Mouse (Mus musculus) yolk sac, embryonic 10.5 days (tissue): ENCODE results near the gene Dynll1.
A peak's percentile ranks its signal among the peaks of the same experiment; 100 is the strongest.
"Not testable (repeated sequence)": the region's sequence is repeated elsewhere in the genome, so short reads cannot be mapped to it uniquely, and the experiment has no call there.

ENCODE experiments used
- DNase-seq: peaks from one replicate; pipeline ENCODE4 v3.0.0-alpha.2; 2017; ENCODE audit warnings: low spot score

The Dynll1 gene

DNA sequence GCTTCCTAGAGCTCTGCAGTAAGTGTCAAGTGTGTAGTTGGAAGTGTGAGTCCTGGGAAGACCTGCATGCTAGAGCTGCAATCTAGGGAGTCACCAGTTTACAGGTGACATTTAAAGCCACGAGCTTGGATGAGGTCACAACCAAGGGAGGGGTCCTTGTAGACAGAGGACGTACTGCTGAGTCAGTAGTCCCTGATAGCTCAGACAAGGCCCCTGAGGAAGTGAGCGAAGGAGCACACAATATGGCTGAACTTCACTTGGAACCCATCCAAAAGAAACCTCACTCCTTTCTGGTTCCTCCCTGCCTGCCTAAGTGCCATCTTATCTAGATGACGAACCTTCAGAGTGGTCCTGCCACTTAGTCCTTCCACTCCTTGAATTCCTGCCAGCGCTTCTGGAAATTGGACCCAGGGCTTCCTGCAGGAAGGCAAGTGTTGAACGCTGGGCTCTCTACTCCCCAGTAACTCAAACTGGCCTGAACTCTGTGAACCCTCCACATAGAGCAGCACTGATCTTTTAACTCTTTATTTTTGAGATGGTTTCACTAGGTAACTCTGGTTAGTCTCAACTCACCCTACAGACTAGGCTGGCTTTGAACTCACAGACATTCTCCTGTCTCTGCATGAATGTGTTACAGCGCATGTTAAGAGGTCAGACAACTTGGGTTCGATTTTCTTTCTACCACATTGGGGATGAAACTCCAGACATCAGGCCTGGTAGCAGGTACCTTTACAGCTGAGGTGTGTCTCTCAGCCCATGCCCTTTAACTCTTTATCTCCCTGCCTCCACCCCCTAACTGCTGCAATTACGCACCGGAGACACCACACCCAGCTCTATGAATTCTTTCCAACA lies 12.2 kb upstream of the Dynll1 start:
- no peak for DNase-seq

DNA sequence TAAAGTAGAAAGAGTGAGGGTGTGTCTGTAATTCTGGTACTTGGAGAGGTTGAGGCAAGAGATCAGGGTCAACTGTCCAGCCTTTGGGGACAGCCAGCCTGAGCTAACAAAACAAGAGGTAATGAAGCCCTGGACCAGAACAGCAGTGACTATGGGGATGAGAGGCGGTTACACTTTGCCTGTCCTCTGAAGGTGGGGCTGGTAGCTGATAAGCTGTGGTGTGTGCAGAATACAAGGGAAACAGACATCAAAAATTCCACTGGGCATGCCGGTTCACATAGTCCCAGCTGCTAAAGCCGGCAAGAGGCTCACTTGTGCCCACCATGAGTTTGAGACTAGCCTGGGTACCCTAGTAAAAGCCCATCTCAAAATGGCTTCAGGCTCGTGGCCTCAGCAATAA lies 11.6 kb upstream of the Dynll1 start:
- DNase-seq: no peak

DNA sequence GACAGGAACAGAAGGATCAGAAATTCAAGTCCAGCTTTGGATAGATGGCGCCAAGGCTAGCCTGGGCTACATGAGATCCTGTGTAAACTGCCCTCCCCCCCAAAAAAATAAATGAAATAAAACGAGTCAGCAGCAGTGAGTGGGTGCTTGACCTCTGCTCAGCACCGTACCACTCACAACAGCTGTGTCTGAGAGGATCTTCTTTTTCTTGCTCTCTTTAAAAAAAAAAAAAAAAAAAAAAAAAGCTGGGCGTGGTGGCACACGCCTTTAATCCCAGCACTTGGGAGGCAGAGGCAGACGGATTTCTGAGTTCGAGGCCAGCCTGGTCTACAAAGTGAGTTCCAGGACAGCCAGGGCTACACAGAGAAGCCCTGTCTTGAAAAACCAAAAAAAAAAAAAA lies 1.4 kb upstream of the Dynll1 start:
- DNase-seq: not testable (repeated sequence)

DNA sequence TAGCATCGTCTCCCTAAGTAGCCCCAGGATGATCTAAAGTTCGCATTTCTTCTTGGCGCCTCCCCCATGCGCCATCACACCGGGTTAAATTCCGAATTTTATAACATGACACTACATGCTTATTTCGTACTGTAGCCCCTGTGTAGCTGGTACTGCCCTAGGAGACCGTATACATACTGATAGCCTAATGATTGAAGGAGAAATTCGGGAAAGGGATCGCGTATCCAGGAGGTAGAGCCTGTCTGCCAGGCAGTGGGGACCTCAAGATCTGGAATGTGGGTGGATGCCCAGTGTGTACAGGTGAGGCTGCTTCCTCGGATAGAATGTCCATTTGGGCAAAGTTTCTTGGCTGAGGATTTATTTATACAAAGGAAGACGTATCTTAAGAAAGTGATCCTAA lies 816 bp upstream of the Dynll1 start:
- DNase-seq: no peak

DNA sequence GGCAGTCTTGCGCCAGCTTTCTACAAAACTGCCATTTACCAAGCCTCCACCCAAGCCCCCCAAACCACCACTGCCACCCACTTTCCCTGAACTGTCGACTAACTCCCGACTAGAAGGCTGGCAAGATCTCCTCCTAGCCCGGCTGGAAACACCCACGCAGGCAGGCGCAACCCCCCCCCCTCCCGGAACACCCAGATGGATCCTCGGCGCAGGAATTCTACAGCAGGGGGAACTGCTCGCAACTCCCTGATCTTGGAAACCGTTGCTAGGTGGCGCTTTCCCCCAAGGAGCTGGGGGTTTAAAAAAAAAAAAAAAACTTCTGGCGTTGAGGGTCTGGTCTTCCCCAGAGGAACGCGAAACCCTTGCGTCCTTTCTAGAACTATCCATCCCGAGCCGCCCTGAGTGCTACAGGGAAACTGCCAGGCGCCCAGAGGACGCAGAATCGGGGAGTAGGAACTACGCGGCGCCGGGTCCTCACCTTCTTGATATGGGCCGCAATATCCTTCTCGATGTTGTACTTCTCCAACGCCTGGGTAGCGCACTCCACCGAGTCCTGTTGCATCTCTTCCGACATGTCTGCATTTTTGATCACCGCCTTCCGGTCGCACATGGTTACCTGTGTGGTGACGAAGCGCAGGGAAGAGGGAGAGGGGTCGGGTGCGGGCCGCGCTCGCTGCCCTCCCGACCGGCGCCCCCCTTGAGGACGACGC lies 609 bp downstream of the Dynll1 start:
- DNase-seq: peak; percentile 82

DNA sequence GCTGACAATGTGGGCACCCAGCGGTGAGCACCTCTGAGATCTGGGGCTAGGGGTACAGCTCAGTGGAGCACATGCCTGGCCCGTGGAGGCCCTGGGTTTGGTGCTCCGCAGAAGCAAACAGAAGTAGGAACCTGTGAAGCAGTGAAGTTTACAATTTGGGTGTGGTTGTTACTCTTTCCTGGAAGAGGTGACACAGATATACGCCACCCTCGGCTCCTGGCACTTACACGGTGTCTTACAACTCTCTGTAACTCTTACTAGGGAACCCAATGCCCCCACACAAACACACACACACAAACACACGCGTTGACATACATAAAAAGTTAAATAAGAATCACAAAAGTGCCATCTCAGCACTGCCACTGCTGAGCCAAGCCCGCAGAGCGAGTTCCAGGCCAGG lies 4.5 kb downstream of the Dynll1 start:
- no peak for DNase-seq

DNA sequence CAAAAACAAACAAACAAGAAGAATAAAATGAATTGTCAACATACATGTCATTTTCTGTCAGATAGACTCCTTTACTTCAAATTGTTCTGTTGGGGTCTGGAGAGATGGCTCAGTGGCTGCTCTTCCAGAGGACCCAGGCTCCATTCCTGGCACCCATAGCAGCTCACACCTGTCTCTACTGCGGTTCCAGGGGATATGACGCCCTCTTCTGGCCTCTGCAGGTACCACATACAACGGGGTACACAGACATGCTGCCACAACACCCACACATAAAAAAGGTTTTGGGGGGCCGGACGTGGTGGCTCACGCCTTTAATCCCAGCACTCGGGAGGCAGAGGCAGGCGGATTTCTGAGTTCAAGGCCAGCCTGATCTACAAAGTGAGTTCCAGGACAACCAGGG lies 6.6 kb downstream of the Dynll1 start:
- DNase-seq: no peak

DNA sequence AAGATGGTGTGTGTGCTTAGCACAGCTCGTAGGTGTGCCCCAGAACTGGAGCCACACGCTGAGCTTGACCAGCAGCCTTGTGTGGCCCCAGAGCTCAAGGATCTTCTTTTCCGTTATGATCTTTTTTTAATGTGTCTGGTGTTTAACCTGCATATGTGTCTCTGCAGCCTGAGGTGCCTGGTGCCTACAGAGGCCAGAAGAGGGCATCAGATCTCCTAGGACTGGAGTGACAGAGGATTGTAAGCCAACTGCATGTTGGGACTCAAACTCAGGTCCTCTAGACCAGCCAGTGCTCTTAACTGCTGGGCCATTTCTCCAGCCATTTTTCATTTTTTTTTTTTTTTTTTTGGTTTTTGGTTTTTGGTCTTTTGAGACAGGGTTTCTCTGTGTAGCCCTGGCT lies 16.1 kb downstream of the Dynll1 start:
- DNase-seq: no peak

DNA sequence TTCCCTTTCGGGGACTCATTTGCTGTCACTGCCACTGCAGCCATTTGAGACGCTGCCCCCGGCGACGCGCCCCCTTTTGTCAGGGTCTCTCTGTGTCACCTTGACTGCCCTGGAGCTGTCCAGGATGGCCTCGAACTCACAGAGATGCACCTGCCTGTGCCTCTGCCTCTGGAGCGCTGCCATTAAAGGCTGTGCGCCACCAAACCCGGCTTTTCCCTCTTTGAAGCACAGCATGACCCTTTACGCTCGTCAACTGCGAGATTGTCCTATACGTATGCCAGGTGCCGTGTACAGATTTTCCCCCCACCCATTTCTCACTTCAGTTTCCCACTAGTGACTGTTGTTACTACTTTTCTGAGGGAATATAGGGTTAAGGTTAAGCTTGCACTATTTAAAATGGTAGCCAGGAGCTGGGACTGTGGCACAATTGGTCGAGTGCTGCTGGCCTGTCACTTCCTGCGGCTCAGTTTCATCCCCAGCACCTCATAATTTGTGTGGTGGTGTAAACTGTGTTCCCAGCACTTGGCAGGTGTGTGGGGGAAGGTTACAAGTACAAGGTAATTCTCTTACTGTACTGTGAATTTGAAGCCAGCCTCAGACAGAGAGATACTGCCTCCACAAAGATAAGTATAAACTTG lies 20.6 kb downstream of the Dynll1 start:
- DNase-seq: no peak

DNA sequence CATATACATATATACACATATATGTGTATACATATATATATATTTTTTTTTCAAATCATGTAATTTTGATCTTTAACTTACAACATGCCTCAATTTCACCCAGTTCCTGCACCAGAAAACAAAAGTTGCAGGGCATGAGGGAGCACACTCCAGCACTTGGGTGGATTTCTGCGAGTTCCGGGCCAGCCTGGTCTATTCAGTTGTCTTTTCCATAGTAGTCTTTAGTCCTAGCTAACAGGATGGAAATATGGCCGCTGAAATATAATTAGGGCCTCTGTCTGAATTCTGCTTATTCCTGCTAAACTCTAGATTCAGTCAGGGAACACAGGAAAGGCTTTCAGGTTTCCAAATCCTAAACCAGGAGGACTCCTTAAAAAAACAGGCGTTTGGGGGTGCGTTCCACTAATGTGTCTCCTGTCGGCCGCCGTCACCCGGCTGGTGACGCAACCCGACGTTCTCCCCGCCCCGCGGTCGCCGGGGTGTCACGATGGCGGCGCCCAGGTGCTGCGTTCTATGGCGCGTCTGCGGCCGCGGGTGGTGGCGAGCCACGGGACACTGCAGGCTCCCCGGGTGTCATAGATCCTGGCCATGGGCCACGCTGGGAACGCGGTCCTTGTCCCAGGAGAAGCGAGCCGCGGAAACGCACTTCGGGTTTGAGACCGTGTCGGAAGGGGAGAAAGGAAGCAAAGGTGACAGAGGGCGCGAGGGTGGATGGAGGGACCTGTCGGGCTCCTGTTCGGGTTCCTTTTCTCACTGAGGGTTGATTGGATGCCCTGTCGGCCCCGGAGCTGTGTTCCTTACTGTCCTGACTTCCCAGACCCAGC lies 21.4 kb downstream of the Dynll1 start, which contains the start of gene Coq5:
TSS of gene Coq5 (plus strand) at position 441 of the 824 bp plus-strand sequence.
- peak; percentile 79 for DNase-seq

DNA sequence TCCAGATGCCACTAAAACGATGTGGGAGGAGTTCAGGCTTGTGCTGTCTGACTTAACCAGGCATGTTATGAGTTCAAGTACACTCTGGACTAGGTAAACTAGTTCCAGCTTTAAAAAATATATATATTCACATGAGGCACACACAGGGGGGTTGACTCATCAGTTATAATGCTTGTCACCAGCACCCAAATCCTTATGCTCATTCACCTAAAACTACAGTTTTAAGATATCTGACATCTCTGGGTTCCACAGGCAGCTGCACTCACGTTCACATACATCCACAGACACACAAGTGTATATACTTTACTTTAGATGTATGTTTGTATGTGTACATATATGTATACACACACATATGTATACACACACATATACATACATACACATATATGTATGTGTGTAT lies 22.0 kb downstream of the Dynll1 start:
- no peak for DNase-seq

DNA sequence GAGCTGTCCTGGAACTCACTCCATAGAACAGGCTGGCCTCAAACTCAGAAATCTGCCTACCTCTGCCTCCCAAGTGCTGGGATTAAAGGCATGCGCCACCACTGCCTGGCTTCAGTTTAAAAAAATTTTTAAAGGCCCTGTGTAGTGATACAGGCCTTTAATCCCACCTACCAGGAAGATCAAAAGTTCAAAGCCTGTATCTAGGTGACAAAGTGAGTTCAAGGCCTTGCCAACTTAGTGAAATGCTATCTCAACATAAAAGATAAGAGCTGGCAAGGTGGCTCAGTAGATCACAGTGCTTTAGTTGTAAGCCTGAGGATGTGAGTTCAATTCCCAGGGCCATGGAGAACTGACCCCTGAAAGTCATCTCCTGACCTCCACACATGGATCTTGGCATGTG lies 22.7 kb downstream of the Dynll1 start:
- no peak for DNase-seq

DNA sequence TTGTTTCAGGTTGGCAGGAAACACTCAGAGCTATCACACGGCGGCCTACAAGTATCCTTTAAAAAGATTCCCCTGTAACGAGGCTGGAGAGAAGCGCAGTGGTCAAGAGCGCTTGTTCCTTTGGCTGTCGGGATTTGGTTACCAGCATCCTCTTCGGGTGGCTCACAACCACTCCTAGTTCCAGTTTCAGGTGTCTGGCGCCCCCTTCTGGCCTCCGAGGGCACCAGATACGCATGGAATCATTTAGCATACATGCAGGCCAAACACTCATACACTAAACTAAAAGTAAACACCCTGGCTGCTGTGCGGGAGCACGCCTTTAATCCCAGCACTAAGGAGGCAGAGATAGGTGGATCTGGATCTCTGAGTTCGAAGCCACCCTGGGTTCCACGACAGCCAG lies 24.8 kb downstream of the Dynll1 start:
- no peak for DNase-seq

DNA sequence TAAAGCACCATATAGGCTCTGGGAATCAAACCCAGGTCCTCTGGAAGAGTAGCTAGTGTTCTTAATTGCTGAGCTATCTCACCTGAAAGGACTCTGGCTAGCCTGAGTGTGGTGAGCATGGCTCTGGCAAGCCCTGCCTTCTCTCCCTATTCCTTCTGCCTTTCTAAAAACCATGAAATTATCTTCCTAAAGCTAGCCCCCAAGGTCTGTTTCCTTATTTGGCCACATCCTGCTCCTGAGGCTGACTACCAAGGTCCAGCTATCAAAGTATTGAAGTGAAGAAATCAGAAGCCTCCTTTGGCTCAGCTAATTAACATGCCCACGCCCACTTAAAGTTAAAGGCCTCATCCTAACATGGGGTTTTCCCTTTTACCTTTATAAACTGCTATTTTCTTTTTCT lies 26.0 kb downstream of the Dynll1 start:
- DNase-seq: no peak

DNA sequence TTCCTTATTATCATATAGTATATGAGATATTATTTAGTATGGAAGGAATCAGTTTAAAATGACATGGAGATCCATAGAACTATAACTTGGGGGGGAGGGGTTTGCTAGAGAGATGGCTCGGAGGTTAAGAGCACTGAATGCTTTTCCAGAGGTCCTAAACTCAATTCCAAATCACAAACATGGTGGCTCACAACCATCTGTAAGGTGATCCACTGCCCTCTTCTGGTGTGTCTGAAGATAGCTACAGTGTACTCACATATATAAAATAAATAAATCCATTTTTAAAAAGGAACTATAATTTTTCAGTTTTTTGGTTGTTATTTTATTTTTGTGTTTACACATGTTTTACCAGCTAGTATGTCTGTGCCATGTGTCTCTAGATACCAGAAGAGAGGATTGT lies 26.4 kb downstream of the Dynll1 start:
- DNase-seq: no peak

DNA sequence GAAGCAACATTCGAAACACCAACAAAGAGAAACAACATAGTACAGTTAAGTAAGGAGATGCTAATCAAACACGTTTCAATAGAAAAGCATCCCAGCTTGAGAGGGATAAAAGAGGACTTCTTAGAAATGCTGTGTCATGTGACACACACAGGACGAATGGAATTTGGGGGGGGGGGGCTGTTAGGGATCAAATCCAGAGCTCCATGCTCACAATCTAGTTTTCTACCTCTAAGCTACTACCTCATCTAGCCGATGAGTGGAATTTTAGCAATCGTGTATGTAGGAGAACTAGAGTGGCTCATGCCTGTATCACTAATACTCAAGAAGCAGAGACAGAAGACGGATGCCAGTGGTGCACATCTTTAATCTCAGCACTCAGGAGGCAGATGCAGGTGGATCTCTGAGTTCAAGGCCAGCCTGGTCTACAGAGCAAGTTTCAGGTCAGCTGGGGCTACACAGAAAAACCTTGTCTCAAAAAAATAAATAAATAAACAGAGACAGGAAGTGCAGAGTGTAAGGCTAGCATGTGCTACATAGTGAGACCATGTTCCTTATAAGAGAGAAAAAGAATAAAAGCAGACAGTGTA lies 27.2 kb downstream of the Dynll1 start:
- no peak for DNase-seq

DNA sequence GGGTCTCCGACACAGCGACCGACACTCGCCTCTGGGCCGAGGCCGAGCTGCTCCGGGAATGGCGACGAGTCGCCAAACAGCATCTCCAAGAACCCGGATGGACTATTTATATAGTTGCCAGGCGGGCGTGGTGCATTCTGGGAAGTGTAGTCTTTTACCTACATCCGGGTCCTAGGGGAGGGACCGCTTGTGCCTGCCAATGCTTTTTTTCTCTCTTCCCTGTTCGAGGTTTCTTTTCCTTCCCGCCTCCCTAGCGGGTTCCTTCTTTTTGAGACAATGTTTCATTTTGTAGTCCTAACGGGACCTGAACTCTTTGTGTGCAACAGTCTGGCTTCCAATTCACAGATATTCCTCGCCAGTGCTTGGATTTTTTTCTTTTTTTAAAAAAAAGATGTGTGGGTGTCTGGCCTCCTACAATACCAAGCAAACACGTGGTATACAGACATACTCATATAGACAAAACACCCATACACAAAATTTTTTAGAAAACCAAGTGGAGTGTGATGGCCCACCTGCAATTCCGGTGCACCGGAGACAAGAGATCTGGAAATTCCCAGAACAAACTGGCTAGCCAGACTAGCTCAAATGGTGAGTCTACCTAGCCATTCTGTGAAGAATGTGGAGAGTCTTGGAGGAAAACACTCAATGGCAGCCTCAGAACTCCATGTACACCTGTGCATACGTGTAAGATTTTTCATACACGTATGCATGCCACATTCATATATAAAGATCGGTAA lies 27.8 kb downstream of the Dynll1 start, which contains the start of gene Rnf10:
TSS of gene Rnf10 (minus strand) at position 87 of the 737 bp plus-strand sequence.
- DNase-seq: peak; percentile 98

DNA sequence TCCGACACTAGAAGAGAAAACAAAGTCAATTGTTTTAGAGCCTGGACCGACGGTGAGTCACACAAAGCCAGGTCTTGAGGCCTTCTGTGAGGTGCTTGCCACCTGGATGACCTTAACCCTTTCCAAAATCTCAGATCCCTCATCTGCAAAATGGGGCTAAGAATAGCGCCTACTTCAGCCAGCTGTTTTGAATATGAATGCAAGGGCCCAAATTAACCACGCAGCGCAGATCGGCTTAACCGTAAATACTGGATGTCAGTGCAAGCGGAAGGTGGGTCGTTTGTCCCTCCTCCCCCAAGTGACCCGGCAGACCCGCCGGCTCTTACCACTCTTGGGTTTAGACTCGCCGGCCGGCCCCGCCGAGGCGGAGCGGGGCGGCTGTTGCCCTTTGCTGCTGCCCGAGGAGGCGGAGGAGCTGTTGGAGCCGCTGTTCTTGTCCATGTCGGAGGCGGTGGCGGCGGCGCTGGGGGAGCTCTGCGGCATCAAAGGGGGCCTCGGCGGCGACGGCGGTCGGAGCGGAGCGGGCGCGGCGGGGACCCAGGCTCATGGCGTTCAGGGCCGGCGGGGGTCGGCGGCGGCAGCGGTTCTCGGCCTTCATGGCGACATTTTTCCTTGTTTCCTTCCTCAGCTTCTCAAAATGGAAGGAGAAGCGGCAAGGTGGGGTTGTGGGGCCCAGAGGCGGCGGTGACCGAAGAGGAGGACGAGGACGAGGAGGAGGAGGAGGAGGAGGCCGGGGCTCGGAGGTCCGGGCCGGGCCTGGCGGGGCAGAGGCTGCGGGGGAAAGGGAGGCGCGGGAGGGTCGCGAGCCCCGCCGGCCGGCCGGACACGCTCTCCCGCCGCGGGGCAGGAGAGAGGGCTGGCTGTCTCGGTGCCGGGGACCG lies 28.6 kb downstream of the Dynll1 start:
- DNase-seq: peak; percentile 59

DNA sequence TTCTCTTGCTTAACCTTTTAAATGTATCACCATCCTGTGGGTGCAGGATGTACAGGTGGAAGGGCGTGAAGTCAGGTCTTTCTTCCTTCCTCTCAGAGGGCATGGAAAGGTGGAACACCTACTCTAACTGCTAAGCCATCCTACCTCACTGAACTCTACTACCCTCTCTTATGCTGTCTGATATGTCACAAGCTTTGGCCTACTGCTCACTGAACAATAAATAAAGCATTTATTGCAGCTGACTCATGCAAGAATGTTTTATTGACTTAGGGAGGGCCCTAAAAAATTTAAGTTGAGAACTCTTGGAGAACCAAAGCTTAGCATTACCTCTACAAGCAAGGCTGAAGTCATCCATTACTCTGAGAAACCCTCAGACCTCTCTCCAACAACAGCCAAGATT lies 30.8 kb downstream of the Dynll1 start:
- no peak for DNase-seq

DNA sequence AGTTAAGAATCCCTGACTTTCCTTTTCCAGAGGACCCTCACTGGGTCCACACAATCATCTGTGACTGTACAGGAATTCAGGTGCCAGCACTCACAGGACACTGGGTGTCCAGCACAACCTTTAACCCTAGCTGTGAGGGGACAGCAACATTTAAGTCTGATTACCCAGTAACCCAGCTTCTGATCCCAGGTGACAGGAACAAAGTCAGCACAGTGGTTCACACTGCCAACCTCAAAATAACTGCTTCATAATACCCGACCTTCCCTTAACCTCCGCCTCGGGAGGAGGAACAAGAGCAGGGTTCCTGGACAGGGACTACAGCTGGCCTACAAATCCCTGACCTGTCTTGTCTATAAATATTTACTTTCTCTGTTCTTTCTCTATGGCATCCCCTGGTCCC lies 32.5 kb downstream of the Dynll1 start:
- DNase-seq: peak; percentile 22
